Mouse (Mus musculus) lung, adult 2 months (tissue): ENCODE measurements around the gene Myo9b.

Experiments used
- CTCF ChIP-seq: fragments of 200-500 bp; IDR thresholded peaks from 2 replicates; pipeline ENCODE4 v1.5.1; 2011; ENCODE audit warnings: mild to moderate bottlenecking, low read length, control low read depth; ENCODE audit not compliant: insufficient read depth
- POLR2A ChIP-seq: fragments of 200-500 bp; IDR thresholded peaks from 2 replicates; pipeline ENCODE4 v1.6.1; 2011; ENCODE audit warnings: low read depth, mild to moderate bottlenecking, control low read depth, low read length, borderline replicate concordance; ENCODE audit errors: extremely low read depth

DNA sequence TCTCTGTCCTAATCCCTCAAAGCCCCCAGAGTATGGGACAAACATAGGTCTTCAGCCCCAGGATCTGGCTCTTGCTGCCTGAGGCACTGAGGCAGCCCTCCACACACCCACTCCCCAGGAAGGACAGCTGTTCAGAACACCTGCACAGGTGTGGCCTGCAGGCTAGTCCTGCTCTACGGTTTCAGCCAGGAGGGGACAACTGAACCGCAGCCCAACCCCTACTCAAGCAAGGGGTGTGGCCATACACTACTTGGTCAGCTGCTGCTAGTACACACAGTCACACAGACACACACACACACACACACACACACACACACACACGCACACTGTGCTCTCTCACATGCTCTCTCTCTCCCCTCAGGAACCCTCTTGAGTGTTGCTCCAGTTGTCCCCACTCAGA lies 111.3 kb downstream of the Myo9b start:
- TF ChIP-seq CTCF (no peak), POLR2A (peak; percentile 57; the same call in 1 of the 2 replicates)
